Mouse (Mus musculus) embryo, embryonic 10 days (tissue): ENCODE data around the gene 4921511C20Rik.

Experiments
- DNase-seq: peaks from one replicate; pipeline ENCODE4 v3.0.0-alpha.2; 2015; ENCODE audit warnings: low spot score

The 4921511C20Rik gene

GRCm38 (mm10) chrX:127393993-127394392, at the start of gene 4921511C20Rik:
4921511C20Rik (plus strand) TSS chrX:127394293.
- DNase-seq, result no peak
